Mouse (Mus musculus) MN1 (cell line): ENCODE measurements around the gene Parva.

Experiments used
- DNase-seq: peaks from one replicate; pipeline ENCODE4 v3.0.0-alpha.2; 2016; ENCODE audit warnings: low spot score

Parva gene

GRCm38 (mm10) chr7:112603496-112604170 is 176.3 kb downstream of the Parva start:
- DNase-seq, result no peak

GRCm38 (mm10) chr7:112604209-112604608 is 176.9 kb downstream of the Parva start:
- no peak for DNase-seq

GRCm38 (mm10) chr7:112614046-112614790 is 186.9 kb downstream of the Parva start:
- DNase-seq, result no peak

GRCm38 (mm10) chr7:112614791-112615668 is 187.7 kb downstream of the Parva start:
- DNase-seq, result no peak

GRCm38 (mm10) chr7:112620322-112621179 is 193.2 kb downstream of the Parva start:
- peak; percentile 65 for DNase-seq

- DNase-seq, result no peak
Observed at GRCm38 (mm10) chr7:112627481-112627880, 200.2 kb downstream of the Parva start.

- no peak for DNase-seq
Observed at GRCm38 (mm10) chr7:112634505-112635213, 207.4 kb downstream of the Parva start.

- DNase-seq, result no peak
Observed at GRCm38 (mm10) chr7:112635936-112636335, 208.6 kb downstream of the Parva start.
